Mouse (Mus musculus) gastrocnemius, adult 8-10 months (tissue): ENCODE measurements around the gene Zbed6. TPM values are rescaled to one million over a fixed set of nuclear protein-coding genes. Genes with fewer than 3 reads are reported as not detected.

Experiments used
- total RNA-seq, 4 experiments: library from RNA; stranded (reverse); gene quantifications; 2 replicates each; pipeline ENCODE4 v1.2.4; 2022

The Zbed6 gene
- total RNA-seq, 4 experiments from 2014 or later: 5.3 to 9.9 (median 8.6) TPM

Other genes with a start within 250 kb of the Zbed6 start
- gene Sox13, start 236.5 kb downstream of the Zbed6 start, total RNA-seq: 1 to 10 TPM; 4.0 to 8.7 (median 6.7) TPM
- gene Snrpe, start 50.6 kb downstream of the Zbed6 start, total RNA-seq: 10 to 100 TPM; 38.1 to 53.9 (median 48.6) TPM
- gene Gm38394, start 433 bp upstream of the Zbed6 start, total RNA-seq: 10 to 100 TPM; 25.4 to 32.7 (median 26.1) TPM
- gene Lax1, start 29.2 kb upstream of the Zbed6 start, total RNA-seq: not detected
- gene Atp2b4, start 140.2 kb upstream of the Zbed6 start, total RNA-seq: 1 to 10 TPM; 6.1 to 8.8 (median 6.6) TPM
- gene Optc, start 247.1 kb upstream of the Zbed6 start, total RNA-seq: under 1 TPM in 1 of 4 experiments, not detected in 3; 0.29 TPM